Mouse (Mus musculus): Measurements from ENCODE around the gene Synj2.

Gene Synj2

DNA sequence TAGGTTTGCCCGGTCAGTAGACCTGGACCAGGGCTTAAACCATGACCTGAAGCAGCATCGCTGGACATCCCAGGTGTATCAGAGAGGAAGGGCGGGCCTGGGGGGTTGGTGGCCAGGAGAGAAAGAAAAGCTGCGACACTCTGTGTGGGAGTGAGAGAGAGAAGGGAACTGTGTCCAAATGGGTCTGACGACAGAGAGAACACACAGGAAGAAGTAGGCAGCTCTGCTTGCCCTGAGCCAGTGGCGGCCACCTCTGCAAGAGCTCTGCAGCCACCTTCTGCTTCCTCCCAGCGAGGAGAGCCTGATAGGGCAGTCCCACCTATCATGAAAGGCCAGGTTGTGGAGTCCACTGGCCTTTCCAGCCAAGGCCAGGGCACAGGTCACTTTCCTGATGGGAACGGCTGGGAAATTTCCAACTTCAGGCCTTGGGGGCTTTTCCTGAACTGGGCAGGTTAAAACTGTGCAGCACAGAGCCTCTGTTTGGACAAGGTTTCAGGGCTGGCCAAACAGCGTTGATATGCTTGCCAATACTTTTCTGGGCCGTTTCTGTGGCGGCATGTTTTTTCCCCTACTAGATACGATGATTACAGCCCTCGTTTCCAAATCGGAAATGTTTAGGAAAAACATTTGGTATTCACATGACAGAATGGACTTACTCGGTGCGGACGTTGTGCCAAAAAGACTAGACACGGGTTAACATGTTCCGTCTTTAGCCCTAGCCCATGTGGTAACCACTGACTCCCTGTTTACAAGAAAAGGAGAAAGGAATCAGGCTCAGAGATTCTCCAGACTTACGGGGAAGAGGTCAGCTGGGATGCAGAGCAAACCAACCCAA lies 35.4 kb downstream of the Synj2 start:
- DNase-seq = peak; percentile 42

DNA sequence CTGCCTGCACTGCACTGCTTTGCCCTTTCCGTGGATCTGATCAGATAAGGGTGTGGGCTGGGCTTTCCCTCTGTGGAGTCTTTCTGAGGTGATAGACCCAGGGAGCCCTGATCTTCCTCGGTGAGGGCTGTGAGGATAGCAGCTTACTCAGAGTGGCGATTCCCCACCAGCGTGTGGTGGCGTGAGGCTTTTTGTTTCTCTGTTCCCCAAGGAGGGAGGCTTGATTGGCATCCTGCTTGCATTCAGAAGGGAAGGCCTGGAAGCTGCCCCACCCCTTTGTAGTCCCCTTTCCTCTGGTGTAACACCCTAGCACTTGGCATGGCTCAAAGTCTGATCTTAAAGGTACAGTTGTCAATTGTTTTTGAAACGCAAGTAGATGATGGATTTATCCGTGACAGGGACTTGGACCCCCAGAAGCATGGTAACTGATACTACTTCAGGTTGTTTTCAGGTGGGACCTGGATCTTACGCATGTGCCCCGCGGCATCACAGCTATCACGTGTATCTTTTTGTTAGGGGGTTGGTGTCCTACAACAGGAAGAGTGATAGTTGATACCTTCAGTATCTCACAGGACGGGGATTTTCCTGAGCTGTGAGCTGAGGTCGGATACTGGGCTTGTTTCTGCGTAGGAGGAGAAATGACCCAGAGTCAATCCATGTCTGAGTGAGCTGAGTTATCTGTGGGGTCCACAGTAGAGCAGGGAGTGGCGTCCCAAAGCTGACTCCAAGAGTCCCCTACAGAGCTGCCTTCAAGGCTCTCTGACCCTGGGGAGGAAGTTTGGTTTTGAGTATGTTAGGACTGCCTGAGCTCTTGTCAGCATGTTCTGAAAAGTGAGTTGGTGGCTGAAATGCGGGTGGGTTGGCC lies 36.2 kb downstream of the Synj2 start:
- DNase-seq = no peak

DNA sequence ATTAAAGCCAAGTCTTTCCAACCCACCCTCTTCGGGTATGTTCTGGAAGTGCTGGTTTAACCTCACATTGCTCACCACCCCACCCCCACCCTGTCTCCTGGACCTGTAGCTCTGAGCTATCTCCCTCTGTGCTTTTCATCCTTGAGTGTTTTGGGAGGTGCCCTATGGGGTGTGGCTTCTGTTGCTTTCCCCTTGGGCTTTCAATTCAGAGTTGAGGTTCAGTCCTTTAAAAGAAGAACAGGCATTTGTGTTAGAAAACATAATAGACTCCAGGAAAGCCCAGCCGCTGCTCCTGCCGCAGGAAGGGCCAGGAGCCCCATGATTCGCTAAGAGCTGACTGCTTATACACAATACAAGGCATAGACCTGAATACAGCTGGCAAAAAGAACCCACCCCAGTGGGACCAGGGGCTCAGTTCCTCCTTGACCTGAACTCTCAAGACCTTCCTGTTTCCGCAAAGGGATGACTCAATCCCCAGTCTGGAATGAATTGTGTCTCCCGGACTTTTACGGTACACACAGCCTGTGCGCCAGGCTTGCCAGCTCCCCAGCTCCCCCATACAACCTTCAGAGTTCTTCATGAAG lies 36.9 kb downstream of the Synj2 start:
- no peak for DNase-seq

DNA sequence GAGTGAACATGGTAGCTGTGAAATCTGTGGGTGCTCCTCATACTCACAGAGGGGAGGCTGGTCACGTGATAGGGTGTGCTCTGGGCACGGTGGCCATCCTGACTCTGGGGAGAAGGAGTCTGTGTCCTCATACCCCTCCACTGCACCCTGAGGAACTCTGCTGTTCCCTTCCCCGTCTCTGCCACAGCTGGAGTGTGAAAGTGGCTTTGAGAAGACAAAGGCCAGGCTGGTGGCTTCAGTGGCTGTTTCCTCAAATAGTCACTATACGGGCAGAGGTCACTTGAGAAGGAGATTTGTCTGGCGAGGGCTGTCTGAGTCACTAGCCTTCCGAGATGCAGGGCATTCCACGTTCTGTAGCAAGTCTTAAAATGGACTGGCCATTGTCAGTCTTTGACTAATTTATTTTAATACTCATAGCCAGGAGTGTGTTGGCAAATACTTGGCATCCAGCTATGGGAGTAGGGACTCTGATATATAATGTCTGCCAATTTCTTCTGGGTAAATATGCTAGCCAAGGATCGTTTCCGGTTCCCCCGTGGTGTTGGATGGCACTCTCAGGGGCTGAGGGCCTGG lies 37.5 kb downstream of the Synj2 start:
- DNase-seq = no peak

DNA sequence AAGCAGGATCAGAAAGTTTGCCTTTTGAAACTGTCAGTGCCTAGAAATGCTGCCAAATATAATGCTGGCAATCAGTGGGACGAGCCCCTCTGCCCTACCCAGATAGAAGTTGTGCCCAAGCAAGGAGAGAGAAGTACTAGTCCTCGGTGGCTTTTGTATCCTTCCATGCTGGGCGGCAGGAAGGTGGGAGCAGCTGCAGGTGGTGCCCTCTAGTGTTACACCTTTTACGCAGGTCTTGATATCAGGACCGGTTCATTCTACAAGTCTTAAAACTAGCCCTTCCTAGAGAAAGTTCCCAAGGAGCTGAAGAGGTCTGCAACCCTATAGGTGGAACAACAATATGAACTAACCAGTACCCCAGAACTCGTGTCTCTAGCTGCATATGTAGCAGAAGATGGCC lies 39.8 kb downstream of the Synj2 start:
- peak; percentile 63 for DNase-seq

DNA sequence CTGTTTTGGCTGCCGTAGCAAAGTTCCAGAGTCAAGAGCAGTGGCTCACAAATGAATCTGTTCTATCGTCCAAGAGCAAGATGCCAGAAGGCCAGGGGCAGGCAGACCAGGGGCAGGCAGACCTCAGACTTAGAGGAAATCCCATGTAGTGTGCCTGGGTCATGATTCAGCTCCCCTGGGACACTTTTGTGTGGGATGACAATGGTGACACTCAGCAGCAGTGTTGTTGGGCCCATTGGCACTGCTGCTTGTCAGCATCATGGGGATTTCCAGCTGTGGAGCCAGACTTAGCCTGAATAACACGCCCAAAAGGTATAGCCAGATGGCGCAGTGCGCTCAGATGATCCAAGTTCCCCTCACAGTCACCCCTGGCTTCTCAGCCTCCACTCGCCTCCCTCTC lies 42.1 kb downstream of the Synj2 start:
- DNase-seq = no peak

DNA sequence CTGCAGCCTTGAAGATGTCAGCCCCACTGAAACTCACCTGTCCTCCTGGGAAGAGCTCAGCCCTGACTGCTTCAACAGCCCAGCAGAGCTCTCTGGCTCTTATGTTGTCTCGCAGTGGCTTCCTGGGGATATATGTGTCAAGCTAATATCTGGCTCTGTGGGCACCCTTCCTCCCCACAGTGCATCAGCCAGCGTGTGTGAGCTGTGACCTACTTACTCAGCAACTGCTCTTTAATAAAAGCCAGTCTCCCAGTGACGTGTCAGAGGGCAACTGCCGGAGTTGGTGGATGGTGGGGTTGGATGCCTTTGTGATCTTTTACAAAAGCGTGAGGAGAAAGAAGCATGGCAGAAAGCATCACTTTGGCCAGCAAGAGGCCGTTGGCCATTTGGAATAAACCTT lies 42.8 kb downstream of the Synj2 start:
- DNase-seq = no peak

DNA sequence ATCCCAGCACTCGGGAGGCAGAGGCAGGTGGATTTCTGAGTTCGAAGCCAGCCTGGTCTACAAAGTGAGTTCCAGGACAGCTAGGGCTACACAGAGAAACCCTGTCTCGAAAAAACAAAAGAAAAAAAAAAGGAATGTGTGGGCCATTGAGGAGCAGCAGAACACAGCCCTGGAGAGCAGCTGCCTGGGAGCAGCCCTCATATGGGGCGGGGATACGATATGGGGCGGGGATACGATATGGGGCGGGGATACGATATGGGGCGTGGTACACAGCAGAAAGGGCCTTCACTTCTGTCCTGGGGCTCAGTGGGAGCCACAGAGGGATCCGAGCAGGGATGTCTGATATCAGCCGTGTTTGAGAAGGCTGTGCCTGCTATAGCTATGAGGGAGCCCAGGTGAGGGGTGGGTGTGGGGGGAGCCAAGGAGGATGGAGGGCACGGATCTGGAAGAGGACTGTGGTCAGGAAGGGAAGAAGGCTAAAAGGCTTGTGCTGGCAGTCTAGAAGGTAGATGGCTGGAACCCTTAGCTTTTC lies 43.7 kb downstream of the Synj2 start:
- no peak for DNase-seq

DNA sequence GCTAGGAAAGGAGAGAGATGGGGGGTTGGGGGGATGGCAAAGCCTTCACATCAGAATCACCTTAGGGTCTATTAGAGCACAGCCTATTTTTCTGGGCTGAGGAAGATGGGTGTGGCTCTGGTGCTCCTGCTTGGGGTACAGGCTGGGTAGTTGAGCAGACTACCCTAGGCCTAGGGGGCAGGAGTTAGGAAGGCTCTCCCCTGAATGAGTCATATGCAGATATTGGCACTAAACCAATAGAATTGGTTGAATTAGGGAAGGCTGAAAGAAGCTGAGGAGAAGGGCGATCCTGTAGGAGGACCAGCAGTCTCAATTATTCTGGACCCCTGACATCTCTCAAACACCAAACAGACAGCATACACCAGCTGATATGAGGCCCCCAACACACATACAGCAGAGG lies 44.2 kb downstream of the Synj2 start:
- no peak for DNase-seq

DNA sequence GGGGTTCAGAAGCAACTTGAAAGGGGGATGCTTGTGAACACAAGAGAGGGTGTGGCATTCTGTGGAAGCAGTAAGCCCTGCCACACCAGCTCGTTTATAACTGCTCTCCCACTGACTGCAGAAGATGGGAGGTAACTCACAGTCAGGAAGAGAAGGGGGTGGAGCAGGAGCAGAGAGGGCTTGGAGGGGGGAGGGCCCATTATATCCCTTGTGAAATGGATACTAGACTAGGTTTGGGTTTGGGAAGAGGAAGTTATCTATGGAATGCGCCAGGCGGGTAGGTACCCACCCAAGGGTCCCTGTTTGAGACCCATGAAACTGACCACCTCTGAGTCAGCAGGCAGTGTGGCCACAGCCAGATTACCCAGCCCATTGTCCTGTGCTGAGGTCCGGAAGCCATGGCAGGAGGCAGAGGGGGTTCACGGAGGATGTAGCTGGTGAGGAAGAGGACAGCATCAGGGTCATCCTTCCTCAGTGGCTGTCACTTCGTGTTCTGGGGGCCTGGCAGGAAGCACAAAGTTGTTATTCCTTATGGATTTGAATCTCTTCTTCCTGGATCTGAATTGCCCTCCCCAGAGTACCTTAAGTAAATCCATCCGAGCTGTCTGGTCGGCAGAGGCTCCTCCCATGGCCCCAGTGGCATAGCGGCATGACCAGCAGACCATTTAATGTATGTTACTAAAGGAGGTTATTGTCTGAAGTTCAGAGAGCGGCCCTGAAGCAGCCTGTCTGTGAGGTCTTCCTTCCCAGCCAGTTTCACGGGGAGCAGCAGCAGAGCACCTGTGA lies 46.4 kb downstream of the Synj2 start:
- DNase-seq = no peak

DNA sequence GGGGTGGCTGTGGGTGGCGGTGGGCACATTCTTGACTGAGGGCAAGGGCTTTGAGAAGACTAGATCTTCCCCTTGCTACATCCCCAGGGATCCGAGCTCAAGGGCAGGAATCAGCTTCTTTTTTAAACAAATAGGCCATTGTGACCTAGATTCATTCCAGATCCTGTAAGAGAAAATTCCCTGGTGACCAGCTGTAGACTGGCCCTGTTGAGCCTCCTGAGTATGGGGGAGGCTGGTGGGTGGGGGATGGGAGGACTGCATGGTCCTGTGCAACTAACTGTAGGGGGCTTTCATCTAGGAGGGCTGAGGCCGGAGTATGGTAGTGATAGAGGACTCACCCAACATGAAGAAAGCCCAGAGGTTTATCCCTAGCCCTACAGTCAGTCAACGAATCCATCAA lies 47.0 kb downstream of the Synj2 start:
- DNase-seq = no peak

DNA sequence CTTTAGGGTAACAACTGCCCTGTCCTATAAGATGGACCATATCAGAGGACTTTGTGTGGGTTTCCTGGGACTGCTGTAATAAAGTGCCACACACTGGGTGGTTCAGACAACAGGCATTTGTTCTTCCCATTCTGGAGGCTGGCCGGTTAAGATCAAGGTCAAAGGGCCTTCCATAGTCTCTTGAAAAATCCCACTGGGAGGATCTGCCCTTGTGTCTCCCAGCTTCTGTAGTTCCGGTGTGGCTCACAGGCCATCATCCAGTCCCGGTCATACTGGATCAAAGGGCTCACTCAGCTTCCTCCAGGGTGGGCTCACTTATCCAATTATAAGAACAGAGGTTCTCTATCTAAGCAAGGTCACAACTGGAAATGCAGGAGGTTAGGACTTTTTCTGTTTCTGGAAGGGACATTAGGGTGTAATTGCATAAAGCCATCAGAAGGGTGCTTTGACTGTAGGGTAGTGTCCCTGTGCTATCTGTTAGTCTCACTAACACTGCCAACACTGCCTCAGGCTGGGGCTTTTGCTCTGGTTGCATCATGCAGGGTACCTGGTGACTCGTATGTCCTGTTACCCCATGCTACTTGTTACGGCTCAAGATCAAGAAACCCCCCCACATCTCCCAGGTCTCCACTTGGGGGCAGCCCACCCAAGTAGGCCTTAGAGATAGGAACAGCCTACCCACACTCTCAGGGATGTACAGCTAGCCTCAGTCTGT lies 51.9 kb downstream of the Synj2 start:
- DNase-seq = no peak

DNA sequence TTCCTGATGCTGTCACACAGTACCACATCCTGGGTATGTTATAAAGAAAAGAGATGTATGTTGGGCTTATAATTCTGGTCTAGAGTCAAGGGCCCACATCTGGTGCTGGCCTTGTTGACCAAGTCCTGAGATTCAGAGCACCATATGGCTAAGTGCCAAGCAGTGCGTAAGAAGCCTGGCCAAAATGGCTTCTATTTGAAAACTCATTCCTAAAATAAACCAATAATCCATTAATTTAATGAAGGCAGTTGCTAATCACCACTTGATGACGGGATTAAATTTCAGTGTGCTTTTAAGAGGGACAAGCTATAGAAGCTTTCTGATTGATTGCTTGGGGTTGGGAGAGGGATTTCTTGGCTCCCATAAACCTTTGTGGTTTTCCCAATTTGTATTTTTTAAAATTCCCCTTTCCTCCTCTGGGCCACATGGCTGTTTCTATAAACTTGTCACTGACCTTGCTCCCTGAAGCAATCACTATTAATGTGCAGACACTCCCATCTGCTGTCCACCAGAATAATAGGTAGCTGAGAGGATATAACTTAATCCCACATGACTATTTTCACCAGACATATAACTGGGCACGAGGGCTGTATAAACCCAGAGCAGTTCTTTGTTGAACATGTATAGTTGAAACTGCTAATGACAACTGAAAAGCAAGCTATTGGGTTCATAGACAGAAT lies 52.6 kb downstream of the Synj2 start:
- DNase-seq = no peak

DNA sequence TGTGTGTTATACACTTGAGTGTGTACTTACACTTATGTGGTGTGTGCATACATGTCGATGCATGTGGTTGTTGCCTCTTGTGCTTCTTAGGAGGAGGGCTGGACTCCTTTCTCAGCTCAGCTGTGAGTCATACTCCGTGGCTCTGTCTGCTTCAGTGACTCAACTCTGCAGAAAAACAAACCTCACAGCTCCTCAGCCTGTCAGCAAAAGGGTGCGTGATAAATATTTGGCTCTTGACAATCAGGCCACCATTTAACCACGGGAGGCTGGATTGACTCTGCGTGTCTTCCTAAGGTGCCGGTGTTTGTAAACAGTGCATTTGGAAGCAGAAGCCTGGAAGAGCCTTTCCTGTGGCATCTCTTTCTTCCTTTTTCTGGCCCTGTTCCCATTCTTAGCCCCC lies 53.5 kb downstream of the Synj2 start:
- DNase-seq = no peak

DNA sequence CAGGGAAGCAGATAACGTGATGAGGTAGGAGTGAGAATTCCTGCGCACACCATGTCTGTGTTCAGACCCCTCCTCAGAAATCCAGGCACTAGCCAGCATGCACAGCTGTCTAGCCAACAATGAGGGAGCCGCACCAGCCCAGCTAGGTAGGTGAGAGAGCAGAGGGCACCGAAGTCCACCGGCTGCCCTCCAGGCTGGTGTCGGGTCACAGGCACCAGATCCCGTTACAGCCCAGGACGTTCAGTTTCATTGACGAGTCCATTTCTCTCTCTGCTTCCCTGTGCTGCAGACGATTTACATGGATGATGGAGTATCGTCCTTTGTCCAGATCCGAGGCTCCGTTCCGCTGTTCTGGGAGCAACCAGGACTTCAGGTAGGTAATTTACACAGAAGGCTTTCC lies 55.5 kb downstream of the Synj2 start:
- no peak for DNase-seq

DNA sequence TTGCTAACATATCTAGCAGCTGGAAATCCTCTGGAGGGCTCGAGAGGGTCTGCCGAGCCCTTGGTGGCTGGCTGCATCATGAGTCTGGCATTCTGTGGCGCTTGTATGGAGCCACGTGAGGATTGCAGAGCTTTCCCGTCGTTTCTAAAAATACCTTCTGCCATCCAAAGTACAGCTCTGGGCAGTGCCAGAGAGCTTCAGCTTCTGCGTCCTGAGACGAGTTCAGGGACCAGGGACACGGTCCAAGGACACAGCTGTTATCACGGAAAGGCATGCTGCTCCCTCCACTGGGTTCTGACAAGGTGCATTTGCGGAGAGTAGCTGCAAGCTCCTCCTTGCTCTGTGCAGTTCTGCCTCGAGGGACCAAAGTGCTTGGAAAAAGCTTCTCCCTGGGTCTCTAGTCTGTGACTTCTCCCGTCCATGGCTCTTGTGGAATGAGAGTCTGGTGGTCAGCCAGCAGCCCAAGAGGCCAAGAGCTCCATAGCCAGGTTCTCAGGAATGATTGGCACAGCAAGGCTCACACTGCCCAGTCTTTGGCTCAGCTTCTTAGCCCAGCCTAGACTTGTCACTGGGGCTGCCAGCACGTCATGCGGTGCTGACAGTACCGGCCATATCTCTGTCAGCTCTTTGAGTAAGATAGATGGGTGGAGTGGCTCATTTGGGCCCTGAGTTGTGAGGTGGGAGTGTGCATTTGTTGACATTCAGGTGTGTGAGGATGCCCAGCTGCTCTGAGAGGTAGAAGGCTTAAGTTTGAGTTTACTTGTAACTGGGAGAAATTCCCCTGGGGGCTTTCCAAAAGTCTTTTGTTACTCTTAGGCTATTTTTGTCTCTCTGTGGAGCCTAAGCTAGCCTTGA lies 56.5 kb downstream of the Synj2 start:
- DNase-seq = no peak

DNA sequence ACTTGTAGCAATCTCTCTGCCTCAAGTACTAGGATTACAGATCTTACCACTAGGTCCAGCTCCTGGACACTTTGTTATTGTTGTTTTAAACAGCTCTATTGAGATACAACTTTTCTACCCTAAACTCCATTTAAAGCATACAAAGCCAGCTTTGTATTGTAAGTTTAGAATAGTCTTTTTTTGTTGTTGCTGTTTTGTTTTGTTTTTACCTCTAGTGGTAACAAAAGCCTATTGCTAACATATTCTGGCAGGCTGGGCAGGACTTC lies 57.1 kb downstream of the Synj2 start:
- no peak for DNase-seq

DNA sequence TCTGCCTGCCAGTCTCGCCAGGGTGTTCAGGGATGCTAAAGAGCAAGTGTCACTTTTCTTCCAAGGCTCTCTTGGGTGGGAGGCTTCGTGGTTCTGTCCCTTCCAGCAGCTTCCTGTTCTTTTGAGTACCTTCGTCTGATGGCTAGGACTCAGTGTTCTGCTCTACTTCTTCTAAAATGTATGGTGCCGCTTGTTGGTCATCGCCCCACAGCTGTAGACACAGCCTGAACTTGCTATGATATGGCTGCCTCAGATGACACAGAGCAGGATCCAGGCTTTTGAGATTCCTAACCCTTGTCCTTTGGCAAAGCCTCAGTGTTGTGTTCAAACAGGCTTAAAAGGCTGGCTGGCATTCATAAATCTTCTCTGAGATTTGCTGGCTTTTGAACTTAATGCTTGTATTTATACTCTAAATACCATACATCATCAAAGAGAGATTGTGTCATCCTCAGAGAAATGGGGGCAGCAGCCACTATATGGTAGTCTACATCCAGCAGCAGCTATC lies 58.0 kb downstream of the Synj2 start:
- DNase-seq = no peak

DNA sequence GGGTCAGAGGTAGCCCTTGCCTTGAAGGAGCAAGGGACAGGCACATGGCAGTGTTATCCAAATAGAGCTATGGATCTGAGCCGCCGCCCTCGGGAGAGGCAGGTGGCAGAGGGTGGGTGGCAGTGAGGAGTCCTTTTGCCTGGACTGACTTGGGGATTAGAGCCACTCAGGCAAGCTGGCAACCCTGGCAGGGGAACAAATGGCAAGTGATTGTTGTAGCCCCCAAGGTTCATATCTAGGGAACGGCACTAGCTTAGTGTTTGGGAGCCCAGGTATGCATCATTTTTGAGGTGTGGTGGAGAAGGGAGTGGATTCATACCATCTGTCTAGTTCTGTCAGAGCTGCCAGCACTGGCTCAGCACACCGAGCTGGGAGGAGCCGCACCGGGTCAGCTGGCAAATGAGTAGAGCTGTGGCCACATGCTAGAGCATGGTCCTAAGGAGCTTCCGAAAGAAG lies 59.8 kb downstream of the Synj2 start:
- DNase-seq = no peak

DNA sequence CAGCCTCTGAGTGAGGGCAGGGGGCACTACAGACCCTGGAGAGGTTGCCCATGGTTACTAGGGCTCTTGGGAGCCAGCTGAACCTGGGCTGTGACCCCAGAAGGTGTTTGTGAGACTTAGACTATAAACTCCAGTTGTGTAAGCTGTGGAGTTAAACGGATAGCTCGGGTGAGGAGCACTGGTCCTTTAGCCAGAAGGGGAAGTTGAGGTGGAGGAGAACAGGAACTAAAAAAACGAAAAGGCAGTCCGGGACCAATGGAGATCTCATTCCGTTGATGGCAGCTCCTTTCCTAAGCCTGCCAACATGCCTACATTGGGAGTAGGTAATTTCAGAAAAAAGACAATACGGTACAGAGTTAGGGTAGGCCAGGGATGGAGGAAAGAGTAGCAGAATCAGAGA lies 60.3 kb downstream of the Synj2 start:
- DNase-seq = no peak
